ENCODE assay signal across 7 mouse cellular contexts in genomic region chr19:44554861-44555590, GRCm38 (mm10). TPM values are rescaled to one million over a fixed set of nuclear protein-coding genes. Genes with fewer than 3 reads are reported as not detected.
A peak's percentile ranks its signal among the peaks of the same experiment; 100 is the strongest.
DNase-seq lines count a peak whose midpoint lies in the region; ATAC-seq lines count a peak whose summit lies in the region.

TSS of gene Ndufb8 (minus strand) at chr19:44555440.

- intact Hi-C loops in left cerebral cortex, postnatal 36 days (cut with DNase I): no loop called here

- H3K9me3 ChIP-seq in intestine, embryonic 16.5 days (ENCODE audit: control insufficient read depth, low read length): no peaks in the 10 kb centered on the region
- no peaks in the 10 kb centered on the region for H3K9me3 ChIP-seq in midbrain, embryonic 11.5 days (ENCODE audit: control insufficient read depth, low read length)

- H3K9ac ChIP-seq in intestine, embryonic 16.5 days (ENCODE audit: low read depth, low read length): peak within 1 kb of the TSS; percentile 93
- peak within 1 kb of the TSS; percentile 90 for H3K9ac ChIP-seq in midbrain, embryonic 11.5 days (ENCODE audit: low read length)

- H3K27me3 ChIP-seq in intestine, embryonic 16.5 days (replicated peaks; ENCODE audit: control insufficient read depth, insufficient read depth, low read length): no peaks in the 10 kb centered on the region
- no peaks in the 10 kb centered on the region for H3K27me3 ChIP-seq in midbrain, embryonic 11.5 days (ENCODE audit: control insufficient read depth, insufficient read depth, low read length)

- peak; percentile 91 for ATAC-seq in intestine, embryonic 16.5 days
- peak; percentile 92 for ATAC-seq in midbrain, embryonic 11.5 days (ENCODE audit: low FRiP score)

- H3K36me3 ChIP-seq in intestine, embryonic 16.5 days (ENCODE audit: control insufficient read depth, insufficient read depth, low read length): peaks cover 19% of the 10 kb centered on the region
- H3K36me3 ChIP-seq in midbrain, embryonic 11.5 days (ENCODE audit: control insufficient read depth, insufficient read depth, low read length): peaks cover 9% of the 10 kb centered on the region; the same call in 1 of the 2 replicates

- peak within 1 kb of the TSS; percentile 63 for H3K27ac ChIP-seq in intestine, embryonic 16.5 days (ENCODE audit: low read length)
- H3K27ac ChIP-seq in midbrain, embryonic 11.5 days (ENCODE audit: low read depth, low read length): no peak within 1 kb of the TSS

- under 1% methylated on average over 50 of the region's 50 CpGs for WGBS in intestine, embryonic 16.5 days
- WGBS in midbrain, embryonic 11.5 days: under 1% methylated on average over 50 of the region's 50 CpGs

- peak within 1 kb of the TSS; percentile 74 for H3K4me3 ChIP-seq in intestine, embryonic 16.5 days (ENCODE audit: low read length)
- peak within 1 kb of the TSS; percentile 93 for H3K4me3 ChIP-seq in midbrain, embryonic 11.5 days (ENCODE audit: low read depth, low read length)

- DNase-seq in adrenal gland, adult 2 months: peak; percentile 98
- DNase-seq in embryo, embryonic 11.5 days (ENCODE audit: low read depth, low spot score): peak; percentile 88
- DNase-seq in gastrocnemius, postnatal 4 days (ENCODE audit: low spot score in 2 of 2): peak; percentile 94 to 96
- peak; percentile 96 to 98 for DNase-seq in left cerebral cortex, postnatal 36 days (ENCODE audit: low spot score in 2 of 2)
- DNase-seq in midbrain, embryonic 11.5 days (ENCODE audit: low spot score, missing footprints): peak; percentile 100
- DNase-seq in skeletal muscle tissue, adult 2 months (ENCODE audit: low read depth, low spot score): peak; percentile 92

- peak within 1 kb of the TSS; percentile 69 for H3K4me2 ChIP-seq in intestine, embryonic 16.5 days (ENCODE audit: low read depth, low read length)
- peak within 1 kb of the TSS; percentile 91 for H3K4me2 ChIP-seq in midbrain, embryonic 11.5 days

- H3K4me1 ChIP-seq in intestine, embryonic 16.5 days (ENCODE audit: control insufficient read depth, insufficient read depth, low read length): peaks cover 5% of the 10 kb centered on the region
- H3K4me1 ChIP-seq in midbrain, embryonic 11.5 days (ENCODE audit: control insufficient read depth, insufficient read depth, low read length): peaks cover 7% of the 10 kb centered on the region

RNA-seq across cellular contexts. Expression of gene Ndufb8, which starts in this region (rescaled TPM):
- 100 to 1,000 TPM; 747 TPM for total RNA-seq in adrenal gland, adult 2 months (2021)
- 554 and 568 TPM in 2 replicates for polyA plus RNA-seq in adrenal gland, adult 2 months (2012; rRNA removed)
- total RNA-seq in gastrocnemius, postnatal 4 days (2021): 100 to 1,000 TPM; 534 to 566 TPM
- 650 and 667 TPM in 2 replicates for polyA plus RNA-seq in intestine, embryonic 16.5 days (2015; fragmentation: Nextera tagmentation; extraction: Ambion mirVana)
- total RNA-seq in left cerebral cortex, postnatal 36 days (2021): 100 to 1,000 TPM; 365 to 378 TPM
- 443 and 490 TPM in 2 replicates for polyA plus RNA-seq in midbrain, embryonic 11.5 days (2014; fragmentation: Nextera tagmentation; extraction: Ambion mirVana)
